Mouse (Mus musculus) cerebellum, adult (tissue): ENCODE results near the gene Agpat4.

Experiments
- ATAC-seq: cut with Nextera tagmentation; 2 replicates; pipeline ENCODE4 v1.9.2; 2017; ENCODE audit warnings: mild to moderate bottlenecking, moderate library complexity, mixed read lengths; ENCODE audit not compliant: insufficient number of reproducible peaks, low FRiP score, low TSS enrichment

Gene Agpat4

GRCm38 (mm10) chr17:12265969-12266925 is 147.7 kb downstream of the Agpat4 start:
- no peak for ATAC-seq

- no peak for ATAC-seq
Measured at GRCm38 (mm10) chr17:12268091-12268490, 149.6 kb downstream of the Agpat4 start.

GRCm38 (mm10) chr17:12268538-12268937 is 150.0 kb downstream of the Agpat4 start:
- no peak for ATAC-seq
